Mouse (Mus musculus): ENCODE results near the gene Gnaq. TPM values are rescaled to one million over a fixed set of nuclear protein-coding genes. Genes with fewer than 3 reads are reported as not detected.
"Not testable (repeated sequence)": the region's sequence is repeated elsewhere in the genome, so short reads cannot be mapped to it uniquely, and the experiment has no call there.

Gnaq gene
- polyA plus RNA-seq, 1 experiment from 2014 or later: 23.3 TPM

- H3K4me1 ChIP-seq (ENCODE audit: control insufficient read depth, insufficient read depth, low read length): peaks cover 9% of the 10 kb centered on the region; the same call in 1 of the 2 replicates
- no peak overlapping the region for H3K4me2 ChIP-seq (replicated peaks; ENCODE audit: low read depth, low read length)
- no peak overlapping the region for H3K4me3 ChIP-seq (ENCODE audit: low read depth, low read length)
- H3K27me3 ChIP-seq (ENCODE audit: control insufficient read depth, insufficient read depth, low read length): no peaks in the 10 kb centered on the region
- no peaks in the 10 kb centered on the region for H3K36me3 ChIP-seq (ENCODE audit: control insufficient read depth, insufficient read depth, low read length)
- H3K9ac ChIP-seq (replicated peaks; ENCODE audit: low read depth, low read length): no peak overlapping the region
- ATAC-seq (ENCODE audit: insufficient number of reproducible peaks, insufficient read depth, low FRiP score, low read depth): no peak
- H3K9me3 ChIP-seq (ENCODE audit: control insufficient read depth, low read depth, low read length): no peaks in the 10 kb centered on the region
- H3K27ac ChIP-seq (ENCODE audit: low read length): no peak overlapping the region
- 49% methylated on average over 7 of the region's 7 CpGs for WGBS
Measured at GRCm38 (mm10) chr19:16150328-16150727, 17.7 kb downstream of the Gnaq start.

GRCm38 (mm10) chr19:16153851-16154250, 21.2 kb downstream of the Gnaq start:
- no peaks in the 10 kb centered on the region for H3K27me3 ChIP-seq (ENCODE audit: control insufficient read depth, insufficient read depth, low read length)
- no peaks in the 10 kb centered on the region for H3K9me3 ChIP-seq (ENCODE audit: control insufficient read depth, low read depth, low read length)
- peaks cover 5% of the 10 kb centered on the region; the same call in 1 of the 2 replicates for H3K4me1 ChIP-seq (ENCODE audit: control insufficient read depth, insufficient read depth, low read length)
- H3K4me2 ChIP-seq (replicated peaks; ENCODE audit: low read depth, low read length): no peak overlapping the region
- no peak overlapping the region for H3K4me3 ChIP-seq (ENCODE audit: low read depth, low read length)
- ATAC-seq (ENCODE audit: insufficient number of reproducible peaks, insufficient read depth, low FRiP score, low read depth): no peak
- WGBS: 89% methylated on average over 3 of the region's 3 CpGs
- H3K9ac ChIP-seq (replicated peaks; ENCODE audit: low read depth, low read length): no peak overlapping the region
- no peak overlapping the region for H3K27ac ChIP-seq (ENCODE audit: low read length)
- no peaks in the 10 kb centered on the region for H3K36me3 ChIP-seq (ENCODE audit: control insufficient read depth, insufficient read depth, low read length)

DNA sequence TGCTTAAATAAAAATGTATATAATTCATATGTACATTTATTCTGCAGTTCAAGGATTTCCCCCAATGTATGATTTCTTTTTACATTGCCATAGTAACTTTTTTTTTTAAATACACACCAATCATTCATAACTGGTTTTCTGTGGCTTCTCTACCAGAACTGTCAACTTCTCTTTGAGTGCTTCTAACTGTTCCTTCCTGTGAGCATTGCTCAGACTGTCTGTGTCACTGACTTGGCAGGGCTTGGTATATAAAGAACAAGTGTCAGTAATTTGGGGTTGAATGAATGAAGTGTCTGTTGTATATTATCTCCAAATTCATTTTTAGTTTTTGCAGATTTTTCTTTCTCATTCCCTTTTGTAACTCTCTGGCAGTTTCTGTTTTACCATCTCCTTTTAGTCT, 21.8 kb downstream of the Gnaq start:
- peaks cover 5% of the 10 kb centered on the region; the same call in 1 of the 2 replicates for H3K4me1 ChIP-seq (ENCODE audit: control insufficient read depth, insufficient read depth, low read length)
- no peak for ATAC-seq (ENCODE audit: insufficient number of reproducible peaks, insufficient read depth, low FRiP score, low read depth)
- no peak overlapping the region for H3K4me2 ChIP-seq (replicated peaks; ENCODE audit: low read depth, low read length)

GRCm38 (mm10) chr19:16157120-16157519, 24.5 kb downstream of the Gnaq start:
- no peak for ATAC-seq (ENCODE audit: insufficient number of reproducible peaks, insufficient read depth, low FRiP score, low read depth)
- 89% methylated on average over 7 of the region's 7 CpGs for WGBS

More for the DNA sequence above, 21.8 kb downstream of the Gnaq start:
- H3K27me3 ChIP-seq (ENCODE audit: control insufficient read depth, insufficient read depth, low read length): no peaks in the 10 kb centered on the region
- H3K9ac ChIP-seq (replicated peaks; ENCODE audit: low read depth, low read length): no peak overlapping the region
- no peaks in the 10 kb centered on the region for H3K36me3 ChIP-seq (ENCODE audit: control insufficient read depth, insufficient read depth, low read length)
- H3K9me3 ChIP-seq (ENCODE audit: control insufficient read depth, low read depth, low read length): no peaks in the 10 kb centered on the region
- no peak overlapping the region for H3K4me3 ChIP-seq (ENCODE audit: low read depth, low read length)
- no peak overlapping the region for H3K27ac ChIP-seq (ENCODE audit: low read length)

DNA sequence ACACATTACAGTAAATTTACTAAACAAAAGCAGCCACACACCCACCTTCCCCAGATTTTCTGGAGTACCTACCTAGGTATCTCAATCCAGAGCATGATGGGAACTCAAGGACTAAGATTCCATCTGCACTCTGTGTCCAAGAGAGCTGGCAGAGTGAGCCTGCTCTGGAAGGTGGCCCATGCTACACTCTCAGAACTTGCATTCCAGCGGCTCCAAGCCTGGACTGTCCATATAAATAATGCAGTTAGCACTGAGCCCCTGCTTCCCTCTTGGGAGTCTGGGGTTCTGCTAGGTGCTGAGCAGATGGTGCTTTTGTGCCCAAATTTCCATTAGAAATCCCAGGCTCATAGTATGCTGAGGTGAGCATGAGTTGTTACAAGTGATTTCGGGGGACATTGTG, 28.1 kb downstream of the Gnaq start:
- peak; percentile 63; the same call in 1 of the 2 replicates for ATAC-seq (ENCODE audit: insufficient number of reproducible peaks, insufficient read depth, low FRiP score, low read depth)
- peak overlapping the region; percentile 64; the same call in 1 of the 2 replicates for H3K27ac ChIP-seq (ENCODE audit: low read length)
- H3K4me1 ChIP-seq (ENCODE audit: control insufficient read depth, insufficient read depth, low read length): peaks cover 16% of the 10 kb centered on the region
- H3K27me3 ChIP-seq (ENCODE audit: control insufficient read depth, insufficient read depth, low read length): no peaks in the 10 kb centered on the region
- WGBS: 44% methylated on average over 2 of the region's 2 CpGs
- H3K9me3 ChIP-seq (ENCODE audit: control insufficient read depth, low read depth, low read length): no peaks in the 10 kb centered on the region
- H3K36me3 ChIP-seq (ENCODE audit: control insufficient read depth, insufficient read depth, low read length): no peaks in the 10 kb centered on the region
- no peak overlapping the region for H3K9ac ChIP-seq (replicated peaks; ENCODE audit: low read depth, low read length)
- H3K4me2 ChIP-seq (replicated peaks; ENCODE audit: low read depth, low read length): no peak overlapping the region
- no peak overlapping the region for H3K4me3 ChIP-seq (ENCODE audit: low read depth, low read length)

More at GRCm38 (mm10) chr19:16157120-16157519, 24.5 kb downstream of the Gnaq start:
- H3K27ac ChIP-seq (ENCODE audit: low read length): no peak overlapping the region
- no peaks in the 10 kb centered on the region for H3K9me3 ChIP-seq (ENCODE audit: control insufficient read depth, low read depth, low read length)
- peaks cover 16% of the 10 kb centered on the region for H3K4me1 ChIP-seq (ENCODE audit: control insufficient read depth, insufficient read depth, low read length)
- no peak overlapping the region for H3K4me3 ChIP-seq (ENCODE audit: low read depth, low read length)
- H3K27me3 ChIP-seq (ENCODE audit: control insufficient read depth, insufficient read depth, low read length): no peaks in the 10 kb centered on the region
- no peaks in the 10 kb centered on the region for H3K36me3 ChIP-seq (ENCODE audit: control insufficient read depth, insufficient read depth, low read length)
- H3K4me2 ChIP-seq (replicated peaks; ENCODE audit: low read depth, low read length): no peak overlapping the region
- H3K9ac ChIP-seq (replicated peaks; ENCODE audit: low read depth, low read length): no peak overlapping the region

DNA sequence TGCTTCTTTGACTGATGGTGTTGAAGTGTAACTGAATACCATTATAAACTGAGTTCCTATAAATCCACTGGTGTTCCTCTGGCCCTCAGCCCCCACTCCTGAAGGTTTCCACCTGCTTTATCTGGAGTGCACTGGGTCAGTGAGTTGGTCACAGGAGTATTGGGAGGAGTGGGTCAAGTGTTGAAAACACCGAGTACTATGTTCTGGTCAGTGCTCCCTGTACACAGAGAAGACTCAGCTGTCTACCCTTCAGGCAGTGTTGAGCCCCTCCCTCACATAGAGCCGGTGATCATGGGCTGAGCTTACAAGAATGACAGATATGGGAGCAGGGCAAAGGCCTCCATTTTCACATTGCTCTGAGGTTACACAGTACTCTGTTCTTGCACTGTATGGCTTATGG, 28.6 kb downstream of the Gnaq start:
- peaks cover 19% of the 10 kb centered on the region for H3K4me1 ChIP-seq (ENCODE audit: control insufficient read depth, insufficient read depth, low read length)
- peak; percentile 65 for ATAC-seq (ENCODE audit: insufficient number of reproducible peaks, insufficient read depth, low FRiP score, low read depth)
- no peak overlapping the region for H3K9ac ChIP-seq (replicated peaks; ENCODE audit: low read depth, low read length)
- no peak overlapping the region for H3K4me3 ChIP-seq (ENCODE audit: low read depth, low read length)
- no peak overlapping the region; the same call in 1 of the 2 replicates for H3K27ac ChIP-seq (ENCODE audit: low read length)
- H3K9me3 ChIP-seq (ENCODE audit: control insufficient read depth, low read depth, low read length): no peaks in the 10 kb centered on the region
- H3K36me3 ChIP-seq (ENCODE audit: control insufficient read depth, insufficient read depth, low read length): no peaks in the 10 kb centered on the region
- no peaks in the 10 kb centered on the region for H3K27me3 ChIP-seq (ENCODE audit: control insufficient read depth, insufficient read depth, low read length)
- WGBS: 31% methylated on average over 2 of the region's 2 CpGs
- H3K4me2 ChIP-seq (replicated peaks; ENCODE audit: low read depth, low read length): no peak overlapping the region

GRCm38 (mm10) chr19:16164396-16164795, 31.8 kb downstream of the Gnaq start:
- H3K9me3 ChIP-seq (ENCODE audit: control insufficient read depth, low read depth, low read length); H3K27me3 ChIP-seq (ENCODE audit: control insufficient read depth, insufficient read depth, low read length); H3K9ac ChIP-seq (replicated peaks; ENCODE audit: low read depth, low read length); ATAC-seq (ENCODE audit: insufficient number of reproducible peaks, insufficient read depth, low FRiP score, low read depth); H3K27ac ChIP-seq (ENCODE audit: low read length); H3K4me2 ChIP-seq (replicated peaks; ENCODE audit: low read depth, low read length); H3K36me3 ChIP-seq (ENCODE audit: control insufficient read depth, insufficient read depth, low read length); H3K4me3 ChIP-seq (ENCODE audit: low read depth, low read length): not testable (repeated sequence)
- WGBS: 93% methylated on average over 13 of the region's 13 CpGs
- peaks cover 43% of the 10 kb centered on the region for H3K4me1 ChIP-seq (ENCODE audit: control insufficient read depth, insufficient read depth, low read length)

- ATAC-seq (ENCODE audit: insufficient number of reproducible peaks, insufficient read depth, low FRiP score, low read depth): no peak
- Histone ChIP-seq H3K9me3 (ENCODE audit: control insufficient read depth, low read depth, low read length) (no peaks in the 10 kb centered on the region), H3K4me1 (ENCODE audit: control insufficient read depth, insufficient read depth, low read length) (peaks cover 43% of the 10 kb centered on the region), H3K27ac (ENCODE audit: low read length) (peak overlapping the region; percentile 94; the same call in 1 of the 2 replicates), H3K4me2 (replicated peaks; ENCODE audit: low read depth, low read length) (no peak overlapping the region), H3K27me3 (ENCODE audit: control insufficient read depth, insufficient read depth, low read length) (no peaks in the 10 kb centered on the region), H3K4me3 (ENCODE audit: low read depth, low read length) (no peak overlapping the region), H3K9ac (replicated peaks; ENCODE audit: low read depth, low read length) (no peak overlapping the region), H3K36me3 (ENCODE audit: control insufficient read depth, insufficient read depth, low read length) (no peaks in the 10 kb centered on the region)
- 57% methylated on average over 4 of the region's 4 CpGs for WGBS
Measured at GRCm38 (mm10) chr19:16167185-16167584, 34.6 kb downstream of the Gnaq start.

GRCm38 (mm10) chr19:16168192-16168591, 35.6 kb downstream of the Gnaq start:
- H3K9me3 ChIP-seq (ENCODE audit: control insufficient read depth, low read depth, low read length): no peaks in the 10 kb centered on the region
- 27% methylated on average over 4 of the region's 4 CpGs for WGBS
- H3K36me3 ChIP-seq (ENCODE audit: control insufficient read depth, insufficient read depth, low read length): no peaks in the 10 kb centered on the region
- H3K27ac ChIP-seq (ENCODE audit: low read length): peak overlapping the region; percentile 94
- H3K4me3 ChIP-seq (ENCODE audit: low read depth, low read length): no peak overlapping the region
- no peak overlapping the region for H3K9ac ChIP-seq (replicated peaks; ENCODE audit: low read depth, low read length)
- no peaks in the 10 kb centered on the region for H3K27me3 ChIP-seq (ENCODE audit: control insufficient read depth, insufficient read depth, low read length)
- H3K4me2 ChIP-seq (replicated peaks; ENCODE audit: low read depth, low read length): peak overlapping the region; percentile 12; the same call in 1 of the 2 replicates
- no peak for ATAC-seq (ENCODE audit: insufficient number of reproducible peaks, insufficient read depth, low FRiP score, low read depth)
- peaks cover 46% of the 10 kb centered on the region for H3K4me1 ChIP-seq (ENCODE audit: control insufficient read depth, insufficient read depth, low read length)
